Mouse (Mus musculus) kidney, adult 2 months (tissue): ENCODE results near the gene Mamld1. TPM values are rescaled to one million over a fixed set of nuclear protein-coding genes. Genes with fewer than 3 reads are reported as not detected.
A peak's percentile ranks its signal among the peaks of the same experiment; 100 is the strongest.

Experiments
- DNase-seq: peaks from one replicate; pipeline ENCODE4 v3.0.0; 2021
- H3K27ac ChIP-seq: fragments of 200-500 bp; 2 replicates; pipeline ENCODE4 v1.5.1; 2012; ENCODE audit warnings: low read depth, low read length, control low read depth, inconsistent platforms; ENCODE audit not compliant: insufficient read depth
- H3K27me3 ChIP-seq: fragments of 200-500 bp; replicated peaks from 2 replicates; pipeline ENCODE4 v1.6.1; 2012; ENCODE audit warnings: mild to moderate bottlenecking, moderate library complexity, low read length, inconsistent platforms; ENCODE audit not compliant: control insufficient read depth, insufficient read depth
- H3K36me3 ChIP-seq: fragments of 200-500 bp; 2 replicates; pipeline ENCODE4 v1.6.1; 2012; ENCODE audit warnings: mild to moderate bottlenecking, moderate library complexity, low read length, inconsistent platforms; ENCODE audit not compliant: control insufficient read depth, insufficient read depth
- H3K4me1 ChIP-seq: fragments of 200-500 bp; 2 replicates; pipeline ENCODE4 v1.6.1; 2011; ENCODE audit warnings: low read length; ENCODE audit not compliant: control insufficient read depth, insufficient read depth
- H3K4me3 ChIP-seq: fragments of 200-500 bp; 2 replicates; pipeline ENCODE4 v1.5.1; 2011; ENCODE audit warnings: mild to moderate bottlenecking, low read depth, low read length, control low read depth; ENCODE audit not compliant: insufficient read depth
- CTCF ChIP-seq: fragments of 200-500 bp; conservative IDR thresholded peaks from 2 replicates; pipeline ENCODE4 v1.5.1; 2011; ENCODE audit warnings: low read depth, mild to moderate bottlenecking, control low read depth, low read length, moderate library complexity, mixed read lengths; ENCODE audit not compliant: insufficient read depth, insufficient read length
- POLR2A ChIP-seq: fragments of 200-500 bp; IDR thresholded peaks from one replicate; pipeline ENCODE4 v1.6.1; 2011; ENCODE audit warnings: low read depth, low read length, control low read depth
- WGBS: fragments of 180-500 bp; shearing (Covaris S2); methylation state at CpG from one replicate; pipeline ENCODE4 v1.1.7; 2018; 5-methylcytosine and 5-hydroxymethylcytosine counted together
- polyA plus RNA-seq: library from polyadenylated mRNA; depleted of rRNA; stranded (reverse); fragments of >200 nt; gene quantifications from 2 replicates; pipeline ENCODE4 v1.2.3, GENCODE M21; 2012

Mamld1 gene
- polyA plus RNA-seq, 1 experiment: 2.2 TPM

GRCm38 (mm10) chrX:71106392-71106791, 56.3 kb downstream of the Mamld1 start:
- Histone ChIP-seq H3K27ac (no peak overlapping the region; the same call in 1 of the 2 replicates), H3K4me3 (no peak overlapping the region), H3K4me1 (no peaks in the 10 kb centered on the region), H3K27me3 (no peaks in the 10 kb centered on the region), H3K36me3 (no peaks in the 10 kb centered on the region)
- TF ChIP-seq CTCF (no peak), POLR2A (no peak)
- WGBS: 89% methylated on average over 4 of the region's 4 CpGs
- no peak for DNase-seq

- WGBS: 89% methylated on average over 4 of the region's 4 CpGs
- DNase-seq: no peak
- no peak overlapping the region for H3K4me3 ChIP-seq
Measured at GRCm38 (mm10) chrX:71108056-71108735, 58.1 kb downstream of the Mamld1 start.

GRCm38 (mm10) chrX:71110333-71110732, 60.3 kb downstream of the Mamld1 start:
- DNase-seq: no peak
- WGBS: 53% methylated on average over 2 of the region's 2 CpGs

More at GRCm38 (mm10) chrX:71108056-71108735, 58.1 kb downstream of the Mamld1 start:
- TF ChIP-seq CTCF: no peak
- TF ChIP-seq POLR2A: no peak
- Histone ChIP-seq H3K36me3 (no peaks in the 10 kb centered on the region), H3K27me3 (no peaks in the 10 kb centered on the region), H3K27ac (no peak overlapping the region), H3K4me1 (no peaks in the 10 kb centered on the region)

GRCm38 (mm10) chrX:71122359-71123293, 72.6 kb downstream of the Mamld1 start:
- Histone ChIP-seq H3K4me3 (no peak overlapping the region), H3K4me1 (no peaks in the 10 kb centered on the region), H3K36me3 (no peaks in the 10 kb centered on the region), H3K27ac (no peak overlapping the region), H3K27me3 (no peaks in the 10 kb centered on the region)
- TF ChIP-seq POLR2A (no peak), CTCF (no peak)
- DNase-seq: no peak
- 82% methylated on average over 4 of the region's 4 CpGs for WGBS

More at GRCm38 (mm10) chrX:71110333-71110732, 60.3 kb downstream of the Mamld1 start:
- no peak overlapping the region for H3K4me3 ChIP-seq
- no peaks in the 10 kb centered on the region for H3K27me3 ChIP-seq
- H3K4me1 ChIP-seq: no peaks in the 10 kb centered on the region
- no peaks in the 10 kb centered on the region for H3K36me3 ChIP-seq
- H3K27ac ChIP-seq: no peak overlapping the region
- TF ChIP-seq CTCF: no peak
- no peak for TF ChIP-seq POLR2A

GRCm38 (mm10) chrX:71125013-71125412, 75.0 kb downstream of the Mamld1 start:
- DNase-seq: no peak
- TF ChIP-seq POLR2A (no peak), CTCF (no peak)
- Histone ChIP-seq H3K27ac (no peak overlapping the region), H3K27me3 (no peaks in the 10 kb centered on the region), H3K4me1 (no peaks in the 10 kb centered on the region), H3K4me3 (no peak overlapping the region), H3K36me3 (no peaks in the 10 kb centered on the region)
- 82% methylated on average over 7 of the region's 7 CpGs for WGBS

- peak; percentile 11 for DNase-seq
- Histone ChIP-seq H3K27ac (no peak overlapping the region), H3K27me3 (no peaks in the 10 kb centered on the region), H3K4me3 (no peak overlapping the region), H3K36me3 (no peaks in the 10 kb centered on the region), H3K4me1 (no peaks in the 10 kb centered on the region)
- TF ChIP-seq POLR2A (no peak), CTCF (peak; percentile 27; the same call in 1 of the 2 replicates)
Measured at GRCm38 (mm10) chrX:71131464-71131863, 81.4 kb downstream of the Mamld1 start.

- TF ChIP-seq POLR2A (no peak), CTCF (no peak)
- Histone ChIP-seq H3K36me3 (no peaks in the 10 kb centered on the region), H3K27me3 (no peaks in the 10 kb centered on the region), H3K4me1 (no peaks in the 10 kb centered on the region), H3K27ac (no peak overlapping the region), H3K4me3 (no peak overlapping the region)
- DNase-seq: no peak
- 89% methylated on average over 2 of the region's 2 CpGs for WGBS
Measured at GRCm38 (mm10) chrX:71141390-71141789, 91.3 kb downstream of the Mamld1 start.
